Mouse (Mus musculus): ENCODE data around the gene Kif5a. TPM values are rescaled to one million over a fixed set of nuclear protein-coding genes. Genes with fewer than 3 reads are reported as not detected.

Gene Kif5a
- polyA plus RNA-seq, 1 experiment from 2014 or later, result 103 TPM

DNA sequence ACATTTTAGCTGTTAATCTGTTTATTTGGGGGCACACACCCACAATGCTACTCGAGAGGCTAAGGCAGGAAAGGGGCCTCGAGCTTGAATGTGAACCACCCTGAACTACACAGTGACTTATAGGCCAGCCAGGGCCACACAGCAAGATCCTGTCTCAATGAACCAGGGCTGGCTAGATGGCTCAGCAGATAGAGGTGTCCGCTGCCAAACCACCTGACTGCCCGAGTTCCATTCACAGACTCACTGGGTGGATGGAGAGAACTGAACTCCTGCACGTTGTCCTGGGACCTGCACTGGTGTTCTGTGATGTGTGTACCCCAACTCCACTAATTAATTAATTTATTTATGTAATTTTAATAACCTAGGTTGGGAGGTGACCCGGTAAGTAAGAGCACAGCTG lies 5.4 kb downstream of the Kif5a start:
- no peaks in the 10 kb centered on the region for H3K9me3 ChIP-seq
- H3K4me2 ChIP-seq, result no peak overlapping the region
- peaks cover 55% of the 10 kb centered on the region for H3K4me1 ChIP-seq
- no peak overlapping the region for H3K9ac ChIP-seq
- H3K27ac ChIP-seq, result no peak overlapping the region
- no peak for ATAC-seq (replicated peaks)
- WGBS, result 86% methylated on average over 6 of the region's 6 CpGs
- no peaks in the 10 kb centered on the region for H3K36me3 ChIP-seq (replicated peaks)
- H3K4me3 ChIP-seq, result no peak overlapping the region
- no peaks in the 10 kb centered on the region for H3K27me3 ChIP-seq (replicated peaks)

GRCm38 (mm10) chr10:127255625-127256345 lies 7.4 kb downstream of the Kif5a start:
- H3K36me3 ChIP-seq (replicated peaks), result no peaks in the 10 kb centered on the region
- no peak overlapping the region for H3K27ac ChIP-seq
- ATAC-seq (replicated peaks), result no peak
- H3K27me3 ChIP-seq (replicated peaks), result no peaks in the 10 kb centered on the region
- no peak overlapping the region for H3K9ac ChIP-seq
- peaks cover 43% of the 10 kb centered on the region for H3K4me1 ChIP-seq
- H3K4me2 ChIP-seq, result peak overlapping the region; percentile 20; the same call in 1 of the 2 replicates
- no peaks in the 10 kb centered on the region for H3K9me3 ChIP-seq
- 21% methylated on average over 14 of the region's 14 CpGs for WGBS
- H3K4me3 ChIP-seq, result no peak overlapping the region

DNA sequence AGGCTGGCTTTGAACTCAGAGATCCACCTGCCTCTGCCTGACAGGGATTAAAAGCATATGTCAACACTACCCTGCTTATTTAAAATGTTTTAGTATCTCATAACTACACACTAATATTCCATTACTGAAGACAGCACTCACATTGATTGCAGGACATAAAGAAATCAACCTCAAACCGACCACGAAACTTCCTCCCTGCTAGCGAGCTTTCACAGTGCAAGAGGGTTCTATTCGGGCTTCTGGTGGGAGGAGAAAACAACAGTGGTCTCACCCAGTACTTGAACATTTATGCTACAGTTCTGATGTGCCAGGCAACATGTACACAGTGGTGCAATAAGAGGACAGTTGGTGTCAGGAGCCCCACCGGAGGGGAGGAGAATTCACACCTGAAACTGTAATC lies 12.3 kb downstream of the Kif5a start:
- H3K9ac ChIP-seq, result no peak overlapping the region
- WGBS, result 93% methylated on average over 5 of the region's 5 CpGs
- no peaks in the 10 kb centered on the region for H3K9me3 ChIP-seq
- H3K4me3 ChIP-seq, result no peak overlapping the region
- peaks cover 23% of the 10 kb centered on the region for H3K36me3 ChIP-seq (replicated peaks)
- no peaks in the 10 kb centered on the region for H3K27me3 ChIP-seq (replicated peaks)
- H3K4me1 ChIP-seq, result no peaks in the 10 kb centered on the region
- H3K4me2 ChIP-seq, result no peak overlapping the region
- no peak for ATAC-seq (replicated peaks)
- no peak overlapping the region for H3K27ac ChIP-seq

DNA sequence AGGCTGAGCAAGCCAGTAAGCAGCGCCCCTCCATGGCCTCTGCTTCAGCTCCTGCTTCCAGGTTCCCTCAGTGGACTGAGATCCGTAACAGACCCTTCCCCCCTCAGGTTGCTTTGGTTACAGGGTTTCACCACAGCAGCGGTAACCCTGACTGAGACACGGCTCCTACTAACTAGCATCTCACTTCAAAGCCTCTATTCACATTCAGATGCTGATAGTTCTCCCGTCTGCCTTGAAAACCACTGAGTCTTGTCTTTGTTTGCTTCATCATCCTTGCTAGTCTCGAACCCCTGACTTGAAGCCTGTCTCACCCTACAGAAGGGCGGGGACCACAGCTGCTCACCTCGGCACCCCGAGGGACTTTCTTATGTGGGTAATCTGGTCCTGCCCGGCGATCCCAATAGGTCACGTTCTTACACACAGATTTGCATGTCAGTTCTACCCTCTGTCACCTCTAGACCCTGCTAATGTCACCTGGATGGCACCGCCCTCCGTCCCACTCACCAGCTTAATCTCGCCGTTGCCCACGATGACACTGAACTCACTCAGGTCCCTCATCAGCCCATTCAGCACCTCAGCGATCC lies 24.8 kb downstream of the Kif5a start:
- H3K4me1 ChIP-seq, result no peaks in the 10 kb centered on the region
- H3K4me2 ChIP-seq, result no peak overlapping the region
- H3K36me3 ChIP-seq (replicated peaks), result peaks cover 81% of the 10 kb centered on the region
- H3K9ac ChIP-seq, result no peak overlapping the region
- no peaks in the 10 kb centered on the region for H3K9me3 ChIP-seq
- no peak for ATAC-seq (replicated peaks)
- H3K4me3 ChIP-seq, result no peak overlapping the region
- H3K27me3 ChIP-seq (replicated peaks), result no peaks in the 10 kb centered on the region
- 72% methylated on average over 18 of the region's 18 CpGs for WGBS
- H3K27ac ChIP-seq, result no peak overlapping the region

- 45% methylated on average over 9 of the region's 9 CpGs for WGBS
- Histone ChIP-seq H3K9ac (no peak overlapping the region), H3K4me3 (no peak overlapping the region), H3K4me2 (no peak overlapping the region), H3K27me3 (replicated peaks) (no peaks in the 10 kb centered on the region), H3K36me3 (replicated peaks) (peaks cover 74% of the 10 kb centered on the region), H3K9me3 (no peaks in the 10 kb centered on the region), H3K4me1 (no peaks in the 10 kb centered on the region), H3K27ac (no peak overlapping the region)
- no peak for ATAC-seq (replicated peaks)
Measured at GRCm38 (mm10) chr10:127236541-127236940, 26.6 kb downstream of the Kif5a start.

GRCm38 (mm10) chr10:127233141-127233540 lies 30.0 kb downstream of the Kif5a start:
- 83% methylated on average over 9 of the region's 9 CpGs for WGBS
- no peak overlapping the region for H3K9ac ChIP-seq
- no peaks in the 10 kb centered on the region for H3K27me3 ChIP-seq (replicated peaks)
- no peak overlapping the region for H3K4me2 ChIP-seq
- H3K27ac ChIP-seq, result no peak overlapping the region
- no peak overlapping the region for H3K4me3 ChIP-seq
- ATAC-seq (replicated peaks), result no peak
- no peaks in the 10 kb centered on the region for H3K9me3 ChIP-seq
- no peaks in the 10 kb centered on the region for H3K4me1 ChIP-seq
- peaks cover 67% of the 10 kb centered on the region for H3K36me3 ChIP-seq (replicated peaks)

- Histone ChIP-seq H3K4me1 (no peaks in the 10 kb centered on the region), H3K27me3 (replicated peaks) (no peaks in the 10 kb centered on the region), H3K36me3 (replicated peaks) (peaks cover 68% of the 10 kb centered on the region), H3K4me2 (no peak overlapping the region), H3K4me3 (no peak overlapping the region), H3K9ac (no peak overlapping the region), H3K9me3 (no peaks in the 10 kb centered on the region), H3K27ac (no peak overlapping the region)
- 84% methylated on average over 14 of the region's 14 CpGs for WGBS
- no peak for ATAC-seq (replicated peaks)
Measured at GRCm38 (mm10) chr10:127231741-127232140, 31.4 kb downstream of the Kif5a start.

DNA sequence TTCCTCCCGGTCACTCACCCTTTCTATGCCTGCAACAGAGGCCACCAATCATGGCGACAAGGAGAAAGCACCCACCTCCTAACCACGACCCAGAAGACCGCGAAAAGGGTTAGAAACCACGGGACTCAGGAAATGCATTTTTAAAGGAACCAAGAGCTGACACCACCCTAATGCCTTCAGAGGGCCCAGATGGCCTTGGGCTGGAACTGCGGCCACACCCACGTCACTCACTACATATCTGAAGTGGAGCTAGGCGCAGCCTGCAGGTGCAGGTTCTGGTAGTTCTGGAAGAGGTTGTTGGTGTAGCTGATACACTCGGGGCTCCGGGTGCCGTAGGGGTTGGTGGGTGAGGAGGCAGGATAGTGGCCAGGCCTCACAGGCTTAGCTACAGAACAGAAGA lies 32.5 kb downstream of the Kif5a start:
- H3K4me3 ChIP-seq, result no peak overlapping the region
- no peaks in the 10 kb centered on the region for H3K4me1 ChIP-seq
- ATAC-seq (replicated peaks), result no peak
- peaks cover 63% of the 10 kb centered on the region for H3K36me3 ChIP-seq (replicated peaks)
- WGBS, result 87% methylated on average over 12 of the region's 12 CpGs
- H3K9ac ChIP-seq, result no peak overlapping the region
- H3K9me3 ChIP-seq, result no peaks in the 10 kb centered on the region
- no peaks in the 10 kb centered on the region for H3K27me3 ChIP-seq (replicated peaks)
- no peak overlapping the region for H3K27ac ChIP-seq
- no peak overlapping the region for H3K4me2 ChIP-seq

GRCm38 (mm10) chr10:127228897-127229296 lies 34.3 kb downstream of the Kif5a start:
- Histone ChIP-seq H3K9me3 (no peaks in the 10 kb centered on the region), H3K4me1 (no peaks in the 10 kb centered on the region), H3K4me2 (no peak overlapping the region), H3K9ac (no peak overlapping the region), H3K4me3 (no peak overlapping the region), H3K36me3 (replicated peaks) (peaks cover 58% of the 10 kb centered on the region), H3K27ac (no peak overlapping the region), H3K27me3 (replicated peaks) (no peaks in the 10 kb centered on the region)
- ATAC-seq (replicated peaks), result peak; percentile 45
- 24% methylated on average over 4 of the region's 4 CpGs for WGBS

GRCm38 (mm10) chr10:127227163-127227562 lies 36.0 kb downstream of the Kif5a start:
- ATAC-seq (replicated peaks), result no peak
- H3K27ac ChIP-seq, result no peak overlapping the region

GRCm38 (mm10) chr10:127226318-127226895 lies 36.7 kb downstream of the Kif5a start:
- H3K36me3 ChIP-seq (replicated peaks), result peaks cover 41% of the 10 kb centered on the region
- H3K9me3 ChIP-seq, result no peaks in the 10 kb centered on the region
- no peak overlapping the region for H3K4me3 ChIP-seq
- H3K27ac ChIP-seq, result 0 out of 2 replicates have a peak overlapping the region, but pooled peaks have one; percentile 15
- no peak overlapping the region for H3K9ac ChIP-seq
- H3K4me1 ChIP-seq, result no peaks in the 10 kb centered on the region
- 70% methylated on average over 8 of the region's 8 CpGs for WGBS
- no peak for ATAC-seq (replicated peaks)
- no peaks in the 10 kb centered on the region for H3K27me3 ChIP-seq (replicated peaks)
- H3K4me2 ChIP-seq, result no peak overlapping the region

More at GRCm38 (mm10) chr10:127227163-127227562, 36.0 kb downstream of the Kif5a start:
- no peak overlapping the region for H3K4me3 ChIP-seq
- H3K4me2 ChIP-seq, result no peak overlapping the region
- no peaks in the 10 kb centered on the region for H3K4me1 ChIP-seq
- H3K36me3 ChIP-seq (replicated peaks), result peaks cover 47% of the 10 kb centered on the region
- no peaks in the 10 kb centered on the region for H3K27me3 ChIP-seq (replicated peaks)
- H3K9me3 ChIP-seq, result no peaks in the 10 kb centered on the region
- WGBS, result 93% methylated on average over 8 of the region's 8 CpGs
- no peak overlapping the region for H3K9ac ChIP-seq

GRCm38 (mm10) chr10:127225732-127226131 lies 37.4 kb downstream of the Kif5a start:
- WGBS, result 34% methylated on average over 10 of the region's 10 CpGs
- Histone ChIP-seq H3K27me3 (replicated peaks) (no peaks in the 10 kb centered on the region), H3K4me1 (no peaks in the 10 kb centered on the region), H3K4me3 (no peak overlapping the region), H3K36me3 (replicated peaks) (peaks cover 36% of the 10 kb centered on the region), H3K9ac (no peak overlapping the region), H3K4me2 (no peak overlapping the region), H3K9me3 (no peaks in the 10 kb centered on the region), H3K27ac (no peak overlapping the region)
- no peak for ATAC-seq (replicated peaks)

GRCm38 (mm10) chr10:127225213-127225612 lies 37.9 kb downstream of the Kif5a start:
- Histone ChIP-seq H3K27ac (no peak overlapping the region), H3K9ac (no peak overlapping the region), H3K4me1 (no peaks in the 10 kb centered on the region), H3K4me3 (no peak overlapping the region), H3K36me3 (replicated peaks) (peaks cover 31% of the 10 kb centered on the region), H3K27me3 (replicated peaks) (no peaks in the 10 kb centered on the region), H3K4me2 (no peak overlapping the region), H3K9me3 (no peaks in the 10 kb centered on the region)
- WGBS, result 21% methylated on average over 6 of the region's 6 CpGs
- no peak for ATAC-seq (replicated peaks)
